Mouse (Mus musculus) ES-Bruce4 (cell line): ENCODE results near the gene Vps33b.

Experiments
- CTCF ChIP-seq: IDR thresholded peaks from one replicate; pipeline ENCODE4 v1.8.1; 2011; ENCODE audit warnings: low read depth, low read length
- POLR2A ChIP-seq: IDR thresholded peaks from one replicate; pipeline ENCODE4 v1.8.1; 2011; ENCODE audit warnings: low read length; ENCODE audit not compliant: insufficient read depth

- TF ChIP-seq CTCF (no peak), POLR2A (no peak)
Observed at GRCm38 (mm10) chr7:80220237-80220797, 49.1 kb upstream of the Vps33b start.
